Mouse (Mus musculus) cerebellum, adult 2 months (tissue): ENCODE results near the gene 1700017B05Rik.

ENCODE experiments used
- CTCF ChIP-seq: fragments of 200-500 bp; IDR thresholded peaks from 2 replicates; pipeline ENCODE4 v1.5.1; 2011; ENCODE audit warnings: low read depth, mild to moderate bottlenecking, control low read depth, low read length, moderate library complexity, borderline replicate concordance; ENCODE audit not compliant: insufficient read depth
- POLR2A ChIP-seq: fragments of 200-500 bp; IDR thresholded peaks from 2 replicates; pipeline ENCODE4 v1.6.1; 2011; ENCODE audit warnings: low read length, control low read depth, borderline replicate concordance; ENCODE audit not compliant: insufficient read depth

- TF ChIP-seq POLR2A (no peak), CTCF (no peak)
Measured at GRCm38 (mm10) chr9:57233767-57234166, 28.6 kb downstream of the 1700017B05Rik start.
